ENCODE assay signal across 8 mouse cellular contexts in genomic region chr10:127642772-127643552, GRCm38 (mm10). TPM values are rescaled to one million over a fixed set of nuclear protein-coding genes. Genes with fewer than 3 reads are reported as not detected.
DNase-seq lines count a peak whose midpoint lies in the region; ATAC-seq and TF ChIP-seq lines count a peak whose summit lies in the region.

Gene Stat6, plus strand, starts transcription at chr10:127642986.

- H3K36me3 ChIP-seq in embryonic facial prominence, embryonic 14.5 days (ENCODE audit: control insufficient read depth, insufficient read depth, low read length) = no peaks in the 10 kb centered on the region
- peaks cover 12% of the 10 kb centered on the region for H3K36me3 ChIP-seq in heart, embryonic 12.5 days
- H3K36me3 ChIP-seq in kidney, embryonic 15.5 days = peaks cover 5% of the 10 kb centered on the region; the same call in 1 of the 2 replicates
- H3K36me3 ChIP-seq in lung, embryonic 14.5 days (ENCODE audit: insufficient read depth) = peaks cover 10% of the 10 kb centered on the region; the same call in 1 of the 2 replicates
- no peaks in the 10 kb centered on the region for H3K36me3 ChIP-seq in neural tube, embryonic 15.5 days

- 3% methylated on average over 31 of the region's 37 CpGs for WGBS in embryonic facial prominence, embryonic 14.5 days
- under 1% methylated on average over 37 of the region's 37 CpGs for WGBS in heart, embryonic 12.5 days
- WGBS in kidney, embryonic 15.5 days = 6% methylated on average over 37 of the region's 37 CpGs
- WGBS in lung, embryonic 14.5 days = 4% methylated on average over 37 of the region's 37 CpGs
- 9% methylated on average over 37 of the region's 37 CpGs for WGBS in neural tube, embryonic 15.5 days

- peak within 1 kb of the TSS; percentile 75 for H3K9ac ChIP-seq in embryonic facial prominence, embryonic 14.5 days (ENCODE audit: low read depth, low read length)
- peak within 1 kb of the TSS; percentile 87 for H3K9ac ChIP-seq in heart, embryonic 12.5 days
- H3K9ac ChIP-seq in kidney, embryonic 15.5 days = peak within 1 kb of the TSS; percentile 46
- H3K9ac ChIP-seq in lung, embryonic 14.5 days = peak within 1 kb of the TSS; percentile 74
- H3K9ac ChIP-seq in neural tube, embryonic 15.5 days (replicated peaks) = peak within 1 kb of the TSS; percentile 1

- TF ChIP-seq CTCF in lung, embryonic 14.5 days (IDR thresholded peaks at IDR 0.05; ENCODE audit: low read depth) = no peak

- DNase-seq in CD8-positive naive resting alpha-beta T cell, adult 2 months (ENCODE audit: low read depth in 2 of 2, low spot score in 2 of 2) = peak; percentile 75 to 81
- peak; percentile 84 for DNase-seq in adrenal gland, adult 8-10 months
- peak; percentile 83 for DNase-seq in embryonic facial prominence, embryonic 14.5 days (ENCODE audit: low spot score)
- peak; percentile 81 for DNase-seq in lung, embryonic 14.5 days
- peak; percentile 81 for DNase-seq in thymus, postnatal 4 days

- H3K27me3 ChIP-seq in embryonic facial prominence, embryonic 14.5 days (replicated peaks; ENCODE audit: control insufficient read depth, insufficient read depth, low read length) = no peaks in the 10 kb centered on the region
- H3K27me3 ChIP-seq in heart, embryonic 12.5 days (replicated peaks) = no peaks in the 10 kb centered on the region
- H3K27me3 ChIP-seq in kidney, embryonic 15.5 days = no peaks in the 10 kb centered on the region
- no peaks in the 10 kb centered on the region for H3K27me3 ChIP-seq in lung, embryonic 14.5 days (ENCODE audit: insufficient read depth, low read length)
- peaks cover 31% of the 10 kb centered on the region for H3K27me3 ChIP-seq in neural tube, embryonic 15.5 days (replicated peaks)

- peak; percentile 60 for ATAC-seq in embryonic facial prominence, embryonic 14.5 days (ENCODE audit: low read depth)
- ATAC-seq in heart, embryonic 12.5 days (ENCODE audit: insufficient number of reproducible peaks, low FRiP score) = peak; percentile 73
- ATAC-seq in kidney, embryonic 15.5 days (replicated peaks; ENCODE audit: low FRiP score) = peak; percentile 58
- ATAC-seq in lung, embryonic 14.5 days (ENCODE audit: insufficient read depth) = peak; percentile 55
- peak; percentile 50; the same call in 1 of the 2 replicates for ATAC-seq in neural tube, embryonic 15.5 days (ENCODE audit: low FRiP score)

- H3K9me3 ChIP-seq in embryonic facial prominence, embryonic 14.5 days (ENCODE audit: control insufficient read depth, low read length) = no peaks in the 10 kb centered on the region
- H3K9me3 ChIP-seq in heart, embryonic 12.5 days (replicated peaks) = no peaks in the 10 kb centered on the region
- no peaks in the 10 kb centered on the region for H3K9me3 ChIP-seq in kidney, embryonic 15.5 days (replicated peaks)
- H3K9me3 ChIP-seq in lung, embryonic 14.5 days (ENCODE audit: low read depth, low read length) = no peaks in the 10 kb centered on the region
- H3K9me3 ChIP-seq in neural tube, embryonic 15.5 days (replicated peaks) = no peaks in the 10 kb centered on the region

- H3K27ac ChIP-seq in embryonic facial prominence, embryonic 14.5 days (replicated peaks; ENCODE audit: low read depth, low read length) = peak within 1 kb of the TSS; percentile 91
- H3K27ac ChIP-seq in heart, embryonic 12.5 days (ENCODE audit: poor library complexity, severe bottlenecking) = peak within 1 kb of the TSS; percentile 91
- peak within 1 kb of the TSS; percentile 92 for H3K27ac ChIP-seq in kidney, embryonic 15.5 days
- peak within 1 kb of the TSS; percentile 95 for H3K27ac ChIP-seq in lung, embryonic 14.5 days (ENCODE audit: low read depth)
- H3K27ac ChIP-seq in neural tube, embryonic 15.5 days (replicated peaks) = peak within 1 kb of the TSS; percentile 56; the same call in 1 of the 2 replicates

- H3K4me1 ChIP-seq in embryonic facial prominence, embryonic 14.5 days (ENCODE audit: control insufficient read depth, insufficient read depth, low read length) = peaks cover 18% of the 10 kb centered on the region
- peaks cover 17% of the 10 kb centered on the region; the same call in 1 of the 2 replicates for H3K4me1 ChIP-seq in heart, embryonic 12.5 days (replicated peaks)
- peaks cover 30% of the 10 kb centered on the region for H3K4me1 ChIP-seq in kidney, embryonic 15.5 days
- H3K4me1 ChIP-seq in lung, embryonic 14.5 days (ENCODE audit: insufficient read depth) = peaks cover 11% of the 10 kb centered on the region; the same call in 1 of the 2 replicates
- H3K4me1 ChIP-seq in neural tube, embryonic 15.5 days = peaks cover 24% of the 10 kb centered on the region

- H3K4me2 ChIP-seq in embryonic facial prominence, embryonic 14.5 days (ENCODE audit: low read depth, low read length) = peak within 1 kb of the TSS; percentile 87
- H3K4me2 ChIP-seq in heart, embryonic 12.5 days = peak within 1 kb of the TSS; percentile 84
- H3K4me2 ChIP-seq in kidney, embryonic 15.5 days = peak within 1 kb of the TSS; percentile 74
- peak within 1 kb of the TSS; percentile 87 for H3K4me2 ChIP-seq in lung, embryonic 14.5 days
- H3K4me2 ChIP-seq in neural tube, embryonic 15.5 days = peak within 1 kb of the TSS; percentile 55

- H3K4me3 ChIP-seq in embryonic facial prominence, embryonic 14.5 days (ENCODE audit: low read depth, low read length) = peak within 1 kb of the TSS; percentile 56
- H3K4me3 ChIP-seq in heart, embryonic 12.5 days = peak within 1 kb of the TSS; percentile 65
- H3K4me3 ChIP-seq in kidney, embryonic 15.5 days (replicated peaks) = peak within 1 kb of the TSS; percentile 52
- peak within 1 kb of the TSS; percentile 56 for H3K4me3 ChIP-seq in lung, embryonic 14.5 days (ENCODE audit: low read depth, low read length)
- H3K4me3 ChIP-seq in neural tube, embryonic 15.5 days (replicated peaks) = peak within 1 kb of the TSS; percentile 38

RNA-seq across cellular contexts. Expression of gene Stat6, which starts in this region (rescaled TPM):
- 100 to 1,000 TPM in 3 of 4 experiments, 10 to 100 TPM in 1; 96.7 to 113 (median 107) TPM for total RNA-seq in adrenal gland, adult 8-10 months (2022)
- polyA plus RNA-seq in embryonic facial prominence, embryonic 14.5 days (2014; fragmentation: Nextera tagmentation; extraction: Ambion mirVana) = 22.9 and 23.1 TPM in 2 replicates
- polyA plus RNA-seq in heart, embryonic 12.5 days (2016; fragmentation: Nextera tagmentation; extraction: Ambion mirVana) = 27.8 and 28.2 TPM in 2 replicates
- polyA plus RNA-seq in kidney, embryonic 15.5 days (2015; fragmentation: Nextera tagmentation; extraction: Ambion mirVana) = 26.5 and 27.2 TPM in 2 replicates
- polyA plus RNA-seq in lung, embryonic 14.5 days (2014; fragmentation: Nextera tagmentation; extraction: Ambion mirVana) = 27.8 and 28.1 TPM in 2 replicates
- 5.0 and 11.5 TPM in 2 replicates for polyA plus RNA-seq in neural tube, embryonic 15.5 days (2015; fragmentation: Nextera tagmentation; extraction: Ambion mirVana)

Comparison
In these comparisons a context has a peak if more than half of its experiments do, and no peak if none do; other contexts are left out.
1. Peak in every context shown above with its lines: DNase-seq, ATAC-seq, H3K4me3 ChIP-seq and H3K27ac ChIP-seq.
2. H3K9ac ChIP-seq: peak in every context shown above with its lines; median percentile 87 in heart, embryonic 12.5 days; 75 in embryonic facial prominence, embryonic 14.5 days; 74 in lung, embryonic 14.5 days; 46 in kidney, embryonic 15.5 days; 1 in neural tube, embryonic 15.5 days.